Mouse (Mus musculus): ENCODE measurements around the gene Slc2a2.

Slc2a2 gene

GRCm38 (mm10) chr3:28697797-28698196 lies at the start of gene Slc2a2:
TSS of gene Slc2a2 (plus strand) at chr3:28697903.
- DNase-seq, result no peak

GRCm38 (mm10) chr3:28652574-28652973 lies 45.1 kb upstream of the Slc2a2 start:
- no peak for DNase-seq

GRCm38 (mm10) chr3:28653043-28653442 lies 44.7 kb upstream of the Slc2a2 start:
- DNase-seq, result no peak

- DNase-seq, result peak; percentile 77
Measured at GRCm38 (mm10) chr3:28654740-28655139, 43.0 kb upstream of the Slc2a2 start.

GRCm38 (mm10) chr3:28658349-28658748 lies 39.4 kb upstream of the Slc2a2 start:
- no peak for DNase-seq

- DNase-seq, result no peak
Measured at GRCm38 (mm10) chr3:28680851-28681250, 16.9 kb upstream of the Slc2a2 start.

GRCm38 (mm10) chr3:28681866-28682265 lies 15.8 kb upstream of the Slc2a2 start:
- no peak for DNase-seq

GRCm38 (mm10) chr3:28682411-28682810 lies 15.3 kb upstream of the Slc2a2 start:
- DNase-seq, result no peak

GRCm38 (mm10) chr3:28685510-28685909 lies 12.2 kb upstream of the Slc2a2 start:
- DNase-seq, result no peak

GRCm38 (mm10) chr3:28694811-28695210 lies 2.9 kb upstream of the Slc2a2 start:
- no peak for DNase-seq

- DNase-seq, result no peak
Measured at GRCm38 (mm10) chr3:28695608-28696007, 2.1 kb upstream of the Slc2a2 start.

GRCm38 (mm10) chr3:28696162-28696561 lies 1.5 kb upstream of the Slc2a2 start:
- no peak for DNase-seq

GRCm38 (mm10) chr3:28699601-28700000 lies 1.9 kb downstream of the Slc2a2 start:
- DNase-seq, result no peak

- no peak for DNase-seq
Measured at GRCm38 (mm10) chr3:28705522-28706137, 7.9 kb downstream of the Slc2a2 start.

GRCm38 (mm10) chr3:28706736-28707135 lies 9.0 kb downstream of the Slc2a2 start:
- no peak for DNase-seq

- DNase-seq, result no peak
Measured at GRCm38 (mm10) chr3:28709740-28710139, 12.0 kb downstream of the Slc2a2 start.

- no peak for DNase-seq
Measured at GRCm38 (mm10) chr3:28713913-28714698, 16.4 kb downstream of the Slc2a2 start.

GRCm38 (mm10) chr3:28718521-28718920 lies 20.8 kb downstream of the Slc2a2 start:
- DNase-seq, result no peak

- DNase-seq, result no peak
Measured at GRCm38 (mm10) chr3:28721218-28721617, 23.5 kb downstream of the Slc2a2 start.

GRCm38 (mm10) chr3:28721838-28722237 lies 24.1 kb downstream of the Slc2a2 start:
- DNase-seq, result no peak

GRCm38 (mm10) chr3:28722531-28722930 lies 24.8 kb downstream of the Slc2a2 start:
- no peak for DNase-seq

GRCm38 (mm10) chr3:28723534-28723933 lies 25.8 kb downstream of the Slc2a2 start:
- no peak for DNase-seq

GRCm38 (mm10) chr3:28725203-28725602 lies 27.5 kb downstream of the Slc2a2 start:
- DNase-seq, result no peak

- DNase-seq, result no peak
Measured at GRCm38 (mm10) chr3:28726356-28726755, 28.7 kb downstream of the Slc2a2 start.

Data from right cerebral cortex, adult 18-20 months (tissue).